Mouse (Mus musculus) kidney, embryonic 14.5 days (tissue): ENCODE results near the gene Asxl2. TPM values are rescaled to one million over a fixed set of nuclear protein-coding genes. Genes with fewer than 3 reads are reported as not detected.
"Not testable (repeated sequence)": the region's sequence is repeated elsewhere in the genome, so short reads cannot be mapped to it uniquely, and the experiment has no call there.

ENCODE experiments used
- ATAC-seq: fragments of 200-750 bp; cut with Nextera tagmentation; 2 replicates; pipeline ENCODE4 v1.8.0; 2017; ENCODE audit warnings: moderate number of reproducible peaks, mild to moderate bottlenecking, moderate TSS enrichment, moderate library complexity; ENCODE audit not compliant: low FRiP score, low TSS enrichment
- H3K27ac ChIP-seq: fragments of 300-500 bp; sonication (generic); 2 replicates; pipeline ENCODE4 v1.5.1; 2014; ENCODE audit warnings: low read depth, mild to moderate bottlenecking, low read length, moderate library complexity, mixed read lengths
- H3K27me3 ChIP-seq: fragments of 300-500 bp; sonication (generic); 2 replicates; pipeline ENCODE4 v1.6.1; 2014; ENCODE audit warnings: mild to moderate bottlenecking, low read length; ENCODE audit not compliant: control insufficient read depth, insufficient read depth
- H3K36me3 ChIP-seq: fragments of 300-500 bp; sonication (generic); 2 replicates; pipeline ENCODE4 v1.6.1; 2014; ENCODE audit warnings: low read length, mixed read lengths; ENCODE audit not compliant: control insufficient read depth, insufficient read depth
- H3K4me1 ChIP-seq: fragments of 300-500 bp; sonication (generic); 2 replicates; pipeline ENCODE4 v1.6.1; 2014; ENCODE audit warnings: low read length, mixed read lengths; ENCODE audit not compliant: control insufficient read depth, insufficient read depth
- H3K4me2 ChIP-seq: fragments of 300-500 bp; sonication (generic); replicated peaks from 2 replicates; pipeline ENCODE4 v1.6.1; 2014; ENCODE audit warnings: low read depth, mild to moderate bottlenecking, low read length
- H3K4me3 ChIP-seq: fragments of 300-500 bp; sonication (generic); 2 replicates; pipeline ENCODE4 v1.5.1; 2014; ENCODE audit warnings: mild to moderate bottlenecking, low read length
- H3K9ac ChIP-seq: fragments of 300-500 bp; sonication (generic); 2 replicates; pipeline ENCODE4 v1.6.1; 2014; ENCODE audit warnings: low read depth, mild to moderate bottlenecking, low read length, moderate library complexity
- H3K9me3 ChIP-seq: fragments of 300-500 bp; sonication (generic); 2 replicates; pipeline ENCODE4 v1.6.1; 2016; ENCODE audit warnings: low read length; ENCODE audit not compliant: control insufficient read depth
- WGBS: fragments of 180-500 bp; shearing (Covaris S2); extraction: QIAGEN DNeasy Blood & Tissue Kit; methylation state at CpG from one replicate; pipeline ENCODE4 v1.1.7; 2014; 5-methylcytosine and 5-hydroxymethylcytosine counted together
- polyA plus RNA-seq: library from polyadenylated mRNA; unstranded; fragments of >200 nt; fragmentation: Nextera tagmentation; extraction: Ambion mirVana; gene quantifications from 2 replicates; pipeline ENCODE4 v1.2.1, GENCODE M21; 2014

Asxl2 gene
- polyA plus RNA-seq, 1 experiment from 2014 or later = 25.4 TPM

DNA sequence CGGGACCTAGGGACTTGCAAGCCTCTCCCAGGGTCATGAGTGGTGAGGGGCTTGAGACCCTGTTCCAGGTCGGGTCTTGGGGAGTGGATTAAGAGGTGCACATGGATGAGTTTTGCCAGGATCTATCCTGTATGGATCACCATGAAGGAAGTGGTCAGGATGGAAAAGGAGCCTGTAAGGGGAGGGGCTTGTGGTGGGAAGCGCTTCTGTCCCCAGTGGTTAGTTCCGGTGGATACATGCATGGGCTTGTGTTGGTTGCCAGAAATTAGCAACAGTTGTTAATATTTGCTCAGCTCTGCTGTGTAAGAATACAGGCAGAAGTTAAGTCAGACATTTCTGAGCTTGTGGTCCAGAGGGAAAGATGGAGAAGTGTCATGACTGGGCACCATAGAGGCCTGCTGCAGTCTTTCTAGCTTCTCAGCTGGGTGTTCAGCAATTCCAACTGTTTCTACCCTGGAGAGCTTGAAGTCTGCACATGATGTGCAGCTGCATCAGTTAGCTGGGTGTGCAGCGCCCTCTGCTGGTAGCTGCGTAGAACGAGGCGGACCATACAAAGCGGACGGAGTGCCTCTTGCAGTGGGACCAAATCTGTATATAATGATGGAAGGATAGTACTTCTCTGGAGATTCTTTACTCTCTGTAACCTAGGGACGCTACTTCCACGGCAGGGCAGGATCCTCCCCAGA, 35.9 kb upstream of the Asxl2 start:
- 34% methylated on average over 12 of the region's 12 CpGs for WGBS
- H3K36me3 ChIP-seq = peaks cover 25% of the 10 kb centered on the region; the same call in 1 of the 2 replicates

GRCm38 (mm10) chr12:3391276-3391675, 35.4 kb upstream of the Asxl2 start:
- no peak overlapping the region for H3K4me3 ChIP-seq
- H3K27me3 ChIP-seq = no peaks in the 10 kb centered on the region
- H3K4me2 ChIP-seq = no peak overlapping the region
- H3K27ac ChIP-seq = no peak overlapping the region
- H3K9ac ChIP-seq = no peak overlapping the region
- H3K36me3 ChIP-seq = peaks cover 25% of the 10 kb centered on the region; the same call in 1 of the 2 replicates
- WGBS = 67% methylated on average over 1 of the region's 1 CpGs
- 0 out of 2 replicates have a peak, but pooled peaks have one; percentile 5 for ATAC-seq
- H3K9me3 ChIP-seq = no peaks in the 10 kb centered on the region
- no peaks in the 10 kb centered on the region for H3K4me1 ChIP-seq

More for the DNA sequence above, 35.9 kb upstream of the Asxl2 start:
- H3K4me3 ChIP-seq = no peak overlapping the region
- H3K9me3 ChIP-seq = no peaks in the 10 kb centered on the region
- no peaks in the 10 kb centered on the region for H3K27me3 ChIP-seq
- H3K4me2 ChIP-seq = no peak overlapping the region
- peak; percentile 79 for ATAC-seq
- H3K9ac ChIP-seq = no peak overlapping the region
- no peak overlapping the region for H3K27ac ChIP-seq
- H3K4me1 ChIP-seq = no peaks in the 10 kb centered on the region

GRCm38 (mm10) chr12:3393140-3393539, 33.5 kb upstream of the Asxl2 start:
- peaks cover 17% of the 10 kb centered on the region; the same call in 1 of the 2 replicates for H3K36me3 ChIP-seq
- ATAC-seq = no peak
- no peak overlapping the region for H3K27ac ChIP-seq
- no peak overlapping the region for H3K4me2 ChIP-seq
- H3K27me3 ChIP-seq = no peaks in the 10 kb centered on the region
- no peak overlapping the region for H3K9ac ChIP-seq
- no peaks in the 10 kb centered on the region for H3K4me1 ChIP-seq
- H3K9me3 ChIP-seq = no peaks in the 10 kb centered on the region
- 79% methylated on average over 4 of the region's 4 CpGs for WGBS
- no peak overlapping the region for H3K4me3 ChIP-seq

DNA sequence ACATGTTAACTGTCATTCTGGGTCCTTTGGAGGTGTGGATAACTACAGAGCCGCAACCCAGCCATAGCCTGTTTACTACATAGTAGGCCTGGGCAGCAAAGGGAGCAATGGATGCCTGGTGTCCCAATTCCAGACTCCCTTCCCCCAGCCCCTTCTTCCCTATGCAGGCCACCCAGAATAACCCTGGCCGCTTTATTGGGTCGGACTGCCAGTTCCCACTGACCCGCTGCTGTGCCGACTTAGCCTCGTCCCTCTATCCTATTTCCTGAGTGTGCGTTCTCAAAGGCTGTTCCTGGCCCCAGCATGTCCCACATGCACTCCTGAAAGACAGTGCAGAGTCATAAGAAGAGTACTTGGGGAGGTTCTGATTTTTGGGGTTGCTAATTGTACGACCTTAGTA, 29.7 kb upstream of the Asxl2 start:
- no peak overlapping the region for H3K4me2 ChIP-seq
- ATAC-seq = no peak
- H3K4me1 ChIP-seq = no peaks in the 10 kb centered on the region
- no peak overlapping the region for H3K9ac ChIP-seq
- H3K9me3 ChIP-seq = no peaks in the 10 kb centered on the region
- peaks cover 3% of the 10 kb centered on the region; the same call in 1 of the 2 replicates for H3K36me3 ChIP-seq
- no peaks in the 10 kb centered on the region for H3K27me3 ChIP-seq
- WGBS = 91% methylated on average over 8 of the region's 8 CpGs
- H3K27ac ChIP-seq = no peak overlapping the region
- H3K4me3 ChIP-seq = no peak overlapping the region

- H3K4me1 ChIP-seq, H3K27ac ChIP-seq, H3K9me3 ChIP-seq, ATAC-seq, H3K4me2 ChIP-seq, H3K27me3 ChIP-seq, H3K9ac ChIP-seq, H3K4me3 ChIP-seq: not testable (repeated sequence)
- WGBS = 93% methylated on average over 3 of the region's 3 CpGs
- H3K36me3 ChIP-seq = peaks cover 31% of the 10 kb centered on the region
Measured at GRCm38 (mm10) chr12:3405662-3406061, 21.0 kb upstream of the Asxl2 start.

DNA sequence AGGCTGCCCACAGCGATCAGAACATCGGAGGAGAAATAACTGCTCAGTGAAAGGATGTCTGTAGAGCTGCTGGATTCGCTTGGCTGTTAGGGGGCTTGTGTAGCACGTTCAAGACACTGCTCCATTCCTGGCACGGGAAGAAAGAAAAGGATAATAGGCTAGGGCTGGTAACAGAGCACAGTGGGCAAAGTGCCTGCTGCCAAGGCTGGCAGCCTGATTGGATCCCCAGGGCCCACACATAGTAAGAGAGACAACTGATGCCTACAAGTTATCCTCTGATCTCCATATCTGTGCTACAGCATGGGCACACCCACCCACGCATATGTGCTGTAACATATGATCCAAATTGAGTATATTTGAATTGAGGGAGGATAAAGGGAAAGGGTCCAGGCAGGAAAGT, 20.1 kb upstream of the Asxl2 start:
- H3K4me1 ChIP-seq = no peaks in the 10 kb centered on the region
- no peak overlapping the region for H3K4me3 ChIP-seq
- no peaks in the 10 kb centered on the region for H3K27me3 ChIP-seq
- ATAC-seq = no peak
- no peak overlapping the region for H3K27ac ChIP-seq
- no peaks in the 10 kb centered on the region for H3K9me3 ChIP-seq
- 89% methylated on average over 6 of the region's 6 CpGs for WGBS
- H3K9ac ChIP-seq = no peak overlapping the region
- peaks cover 31% of the 10 kb centered on the region for H3K36me3 ChIP-seq
- no peak overlapping the region for H3K4me2 ChIP-seq

GRCm38 (mm10) chr12:3414956-3415355, 11.7 kb upstream of the Asxl2 start:
- no peaks in the 10 kb centered on the region for H3K27me3 ChIP-seq
- no peaks in the 10 kb centered on the region for H3K9me3 ChIP-seq
- H3K4me1 ChIP-seq = no peaks in the 10 kb centered on the region
- no peaks in the 10 kb centered on the region for H3K36me3 ChIP-seq
- H3K4me3 ChIP-seq = no peak overlapping the region
- 88% methylated on average over 4 of the region's 4 CpGs for WGBS
- no peak overlapping the region for H3K27ac ChIP-seq
- no peak for ATAC-seq
- no peak overlapping the region for H3K4me2 ChIP-seq
- no peak overlapping the region for H3K9ac ChIP-seq

GRCm38 (mm10) chr12:3418761-3419160, 7.9 kb upstream of the Asxl2 start:
- Histone ChIP-seq H3K27me3 (no peaks in the 10 kb centered on the region), H3K9me3 (no peaks in the 10 kb centered on the region), H3K9ac (no peak overlapping the region), H3K4me2 (no peak overlapping the region), H3K4me1 (no peaks in the 10 kb centered on the region), H3K4me3 (no peak overlapping the region), H3K36me3 (no peaks in the 10 kb centered on the region; the same call in 1 of the 2 replicates), H3K27ac (no peak overlapping the region)
- ATAC-seq = no peak
- WGBS = 95% methylated on average over 3 of the region's 3 CpGs

DNA sequence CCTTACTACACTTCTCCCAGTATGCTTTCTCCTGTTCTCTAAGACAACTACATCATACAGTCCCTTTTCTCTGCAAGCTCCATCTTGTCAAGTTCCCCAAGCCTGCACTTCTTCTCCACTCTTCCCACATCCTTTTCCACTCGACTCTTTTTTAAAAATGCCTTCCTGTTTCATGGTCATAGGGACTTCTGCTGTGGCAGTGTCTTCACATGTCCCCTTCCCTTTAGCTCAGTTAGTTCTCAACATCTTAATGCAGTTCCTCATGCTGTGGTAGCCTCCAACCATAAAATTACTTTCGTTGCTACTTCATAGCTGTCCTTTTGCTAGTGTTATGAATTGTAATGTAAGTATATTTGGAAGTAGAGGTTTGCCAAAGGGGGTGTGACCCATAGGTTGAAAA, 6.1 kb upstream of the Asxl2 start:
- Histone ChIP-seq H3K4me2 (no peak overlapping the region), H3K27me3 (no peaks in the 10 kb centered on the region)
- WGBS = 89% methylated on average over 2 of the region's 2 CpGs

More for the DNA sequence above, 6.1 kb upstream of the Asxl2 start:
- H3K9ac ChIP-seq = no peak overlapping the region
- H3K27ac ChIP-seq = no peak overlapping the region
- no peak for ATAC-seq
- no peaks in the 10 kb centered on the region; the same call in 1 of the 2 replicates for H3K36me3 ChIP-seq
- no peaks in the 10 kb centered on the region for H3K9me3 ChIP-seq
- H3K4me3 ChIP-seq = no peak overlapping the region
- H3K4me1 ChIP-seq = 0 out of 2 replicates have a peak, but pooled peaks cover 4% of the 10 kb centered on the region
